Mouse (Mus musculus) ES-E14 (cell line): ENCODE results near the gene Kcng4.

Experiments used
- MAFK ChIP-seq: IDR thresholded peaks from 2 replicates; pipeline ENCODE4 v1.6.1; 2014; ENCODE audit warnings: mild to moderate bottlenecking, low read depth, low read length, inconsistent platforms; ENCODE audit not compliant: insufficient read depth
- ZC3H11A ChIP-seq: IDR thresholded peaks from 2 replicates; pipeline ENCODE4 v1.6.1; 2012; ENCODE audit warnings: low read depth, mild to moderate bottlenecking, inconsistent platforms, low read length, borderline replicate concordance

DNA sequence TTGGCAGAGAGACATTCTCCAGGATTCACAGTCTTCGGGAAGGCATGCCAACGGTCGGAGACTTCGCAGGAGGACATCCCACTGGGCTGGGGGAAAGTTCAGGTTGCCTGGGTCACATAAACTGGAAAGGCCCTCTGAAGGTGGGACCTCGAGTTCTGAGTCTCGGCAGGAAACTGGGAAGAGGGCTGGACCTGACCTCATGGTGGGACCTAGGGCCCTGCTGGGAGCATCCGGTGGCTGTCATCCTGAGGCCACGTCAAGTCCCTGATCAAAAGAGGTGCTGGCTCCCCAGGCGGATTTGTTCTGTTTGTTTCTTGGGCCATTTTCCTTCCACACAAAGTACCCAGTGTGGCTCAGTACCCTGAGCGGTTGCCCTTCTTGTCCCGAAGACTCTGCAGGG is 28.0 kb upstream of the Kcng4 start:
- TF ChIP-seq MAFK (no peak), ZC3H11A (no peak)
